Mouse (Mus musculus) granulocyte monocyte progenitor cell, adult 5-6 weeks (primary cell): ENCODE data around the gene Lrrc37a. TPM values are rescaled to one million over a fixed set of nuclear protein-coding genes. Genes with fewer than 3 reads are reported as not detected.

Source experiments
- ATAC-seq: replicated peaks from 2 replicates; pipeline ENCODE4 v1.8.0; 2016; ENCODE audit warnings: mild to moderate bottlenecking, moderate TSS enrichment, inconsistent platforms; ENCODE audit not compliant: poor library complexity, severe bottlenecking
- total RNA-seq, 2 experiments: library from RNA; stranded (forward) in 1 of 2; stranded (reverse) in 1 of 2; fragments of 200-712, 200-1000 nt in 1 of 2; fragments of >200 nt in 1 of 2; fragmentation: Nextera tagmentation in 1 of 2; gene quantifications; 2 replicates each; pipeline ENCODE4 v1.2.3; 2014 to 2017

The Lrrc37a gene
- total RNA-seq, 2 experiments from 2014 or later, result not detected

DNA sequence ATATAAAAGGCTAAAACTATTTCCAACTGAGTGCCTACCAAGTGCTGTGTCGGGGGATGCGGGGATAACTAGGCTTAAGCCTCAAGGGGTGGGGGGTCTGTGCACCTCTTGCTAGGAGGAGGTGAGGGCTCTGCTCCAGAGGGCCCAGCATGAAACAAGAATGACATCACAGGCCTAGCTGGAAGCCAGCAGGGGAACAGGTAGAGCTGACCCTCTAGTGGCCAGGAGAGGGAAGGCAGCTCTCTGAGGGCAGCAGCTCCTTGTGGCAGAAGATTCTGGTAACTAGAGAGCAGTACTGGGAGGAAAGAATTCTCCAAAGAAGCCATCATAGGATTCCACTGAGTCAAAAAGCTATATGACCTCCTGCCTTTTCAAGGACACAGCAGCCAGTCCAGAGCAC lies 102.2 kb downstream of the Lrrc37a start:
- ATAC-seq, result peak; percentile 24; the same call in 1 of the 2 replicates

Other genes starting within 250 kb of the Lrrc37a start
- 10.9 and 16.7 TPM in 2 replicates for gene Map3k14, start 237.1 kb downstream of the Lrrc37a start, total RNA-seq (2014; fragmentation: Nextera tagmentation)
- 5.2 and 9.6 TPM in 2 replicates for gene Map3k14, start 237.1 kb downstream of the Lrrc37a start, total RNA-seq (2017)
- gene Arhgap27, start 140.9 kb downstream of the Lrrc37a start, total RNA-seq (2014; fragmentation: Nextera tagmentation), result 21.3 and 29.3 TPM in 2 replicates
- gene Arhgap27, start 140.9 kb downstream of the Lrrc37a start, total RNA-seq (2017), result 11.0 and 19.0 TPM in 2 replicates
- gene Plekhm1, start 91.9 kb downstream of the Lrrc37a start, total RNA-seq (2014; fragmentation: Nextera tagmentation), result 8.6 and 13.2 TPM in 2 replicates
- 3.9 and 4.8 TPM in 2 replicates for gene Plekhm1, start 91.9 kb downstream of the Lrrc37a start, total RNA-seq (2017)
- gene Gm884, start 116.5 kb upstream of the Lrrc37a start, total RNA-seq (2014; fragmentation: Nextera tagmentation), result not detected in 2 replicates
- gene Gm884, start 116.5 kb upstream of the Lrrc37a start, total RNA-seq (2017), result not detected in 2 replicates
- not detected in 2 replicates for gene Lyzl6, start 134.3 kb upstream of the Lrrc37a start, total RNA-seq (2014; fragmentation: Nextera tagmentation)
- gene Lyzl6, start 134.3 kb upstream of the Lrrc37a start, total RNA-seq (2017), result not detected in 2 replicates
- gene Rprml, start 145.0 kb upstream of the Lrrc37a start, total RNA-seq (2014; fragmentation: Nextera tagmentation), result not detected in 2 replicates
- not detected in 2 replicates for gene Rprml, start 145.0 kb upstream of the Lrrc37a start, total RNA-seq (2017)
- gene Gosr2, start 193.3 kb upstream of the Lrrc37a start, total RNA-seq (2014; fragmentation: Nextera tagmentation), result 48.8 and 57.1 TPM in 2 replicates
- gene Gosr2, start 193.3 kb upstream of the Lrrc37a start, total RNA-seq (2017), result 46.3 and 51.3 TPM in 2 replicates
- gene Wnt9b, start 245.2 kb upstream of the Lrrc37a start, total RNA-seq (2014; fragmentation: Nextera tagmentation), result not detected in 2 replicates
- gene Wnt9b, start 245.2 kb upstream of the Lrrc37a start, total RNA-seq (2017), result not detected in 2 replicates